Mouse (Mus musculus) limb, embryonic 13.5 days (tissue): ENCODE data around the gene Spata17. TPM values are rescaled to one million over a fixed set of nuclear protein-coding genes. Genes with fewer than 3 reads are reported as not detected.
A peak's percentile ranks its signal among the peaks of the same experiment; 100 is the strongest.

Experiments used
- ATAC-seq: fragments of 200-750 bp; cut with Nextera tagmentation; 2 replicates; pipeline ENCODE4 v1.8.0; 2017; ENCODE audit warnings: low read depth, moderate number of reproducible peaks, moderate TSS enrichment; ENCODE audit not compliant: low FRiP score
- H3K27ac ChIP-seq: fragments of 300-500 bp; sonication (generic); 2 replicates; pipeline ENCODE4 v1.5.1; 2015; ENCODE audit warnings: inconsistent platforms, mild to moderate bottlenecking, moderate library complexity
- H3K27me3 ChIP-seq: fragments of 300-500 bp; sonication (generic); 2 replicates; pipeline ENCODE4 v1.6.1; 2015; ENCODE audit warnings: mild to moderate bottlenecking, inconsistent platforms
- H3K36me3 ChIP-seq: fragments of 300-500 bp; sonication (generic); 2 replicates; pipeline ENCODE4 v1.6.1; 2015; ENCODE audit warnings: inconsistent platforms, mild to moderate bottlenecking, moderate library complexity
- H3K4me1 ChIP-seq: fragments of 300-500 bp; sonication (generic); 2 replicates; pipeline ENCODE4 v1.6.1; 2015; ENCODE audit warnings: inconsistent platforms
- H3K4me2 ChIP-seq: fragments of 300-500 bp; sonication (generic); replicated peaks from 2 replicates; pipeline ENCODE4 v1.6.1; 2015; ENCODE audit warnings: inconsistent platforms, mild to moderate bottlenecking, moderate library complexity
- H3K4me3 ChIP-seq: fragments of 300-500 bp; sonication (generic); 2 replicates; pipeline ENCODE4 v1.5.1; 2015; ENCODE audit warnings: moderate library complexity, mild to moderate bottlenecking, inconsistent platforms
- H3K9ac ChIP-seq: fragments of 300-500 bp; sonication (generic); 2 replicates; pipeline ENCODE4 v1.6.1; 2015; ENCODE audit warnings: mild to moderate bottlenecking, inconsistent platforms
- H3K9me3 ChIP-seq: fragments of 300-500 bp; sonication (generic); 2 replicates; pipeline ENCODE4 v1.6.1; 2016; ENCODE audit warnings: inconsistent platforms
- WGBS: fragments of 180-500 bp; shearing (Covaris S2); methylation state at CpG from one replicate; pipeline ENCODE4 v1.1.7; 2015; 5-methylcytosine and 5-hydroxymethylcytosine counted together
- polyA plus RNA-seq: library from polyadenylated mRNA; unstranded; fragments of >200 nt; fragmentation: Nextera tagmentation; extraction: Ambion mirVana; gene quantifications from 2 replicates; pipeline ENCODE4 v1.2.1, GENCODE M21; 2015

Spata17 gene
- polyA plus RNA-seq, 1 experiment from 2014 or later = 0.52 TPM

- H3K4me1 ChIP-seq = 0 out of 2 replicates have a peak, but pooled peaks cover 6% of the 10 kb centered on the region
- H3K4me2 ChIP-seq = no peak overlapping the region
- H3K4me3 ChIP-seq = no peak overlapping the region
- H3K36me3 ChIP-seq = peaks cover 41% of the 10 kb centered on the region
- no peak overlapping the region for H3K9ac ChIP-seq
- 90% methylated on average over 5 of the region's 5 CpGs for WGBS
- H3K9me3 ChIP-seq = no peaks in the 10 kb centered on the region
- H3K27me3 ChIP-seq = no peaks in the 10 kb centered on the region
- no peak overlapping the region for H3K27ac ChIP-seq
- no peak for ATAC-seq
Observed at GRCm38 (mm10) chr1:187230255-187230654, 15.0 kb upstream of the Spata17 start.

- Histone ChIP-seq H3K27me3 (no peaks in the 10 kb centered on the region), H3K36me3 (peaks cover 32% of the 10 kb centered on the region), H3K27ac (no peak overlapping the region), H3K4me3 (no peak overlapping the region), H3K4me2 (no peak overlapping the region), H3K4me1 (0 out of 2 replicates have a peak, but pooled peaks cover 6% of the 10 kb centered on the region), H3K9me3 (no peaks in the 10 kb centered on the region), H3K9ac (no peak overlapping the region)
- WGBS = 53% methylated on average over 13 of the region's 13 CpGs
- no peak for ATAC-seq
Observed at GRCm38 (mm10) chr1:187228414-187229146, 13.3 kb upstream of the Spata17 start.

- 0 out of 2 replicates have a peak, but pooled peaks cover 6% of the 10 kb centered on the region for H3K4me1 ChIP-seq
- H3K4me2 ChIP-seq = no peak overlapping the region
- no peak overlapping the region for H3K9ac ChIP-seq
- H3K27me3 ChIP-seq = no peaks in the 10 kb centered on the region
- H3K9me3 ChIP-seq = no peaks in the 10 kb centered on the region
- 77% methylated on average over 11 of the region's 11 CpGs for WGBS
- no peak overlapping the region for H3K4me3 ChIP-seq
- no peak overlapping the region for H3K27ac ChIP-seq
- H3K36me3 ChIP-seq = peaks cover 23% of the 10 kb centered on the region
- ATAC-seq = no peak
Observed at GRCm38 (mm10) chr1:187226328-187227025, 11.2 kb upstream of the Spata17 start.

DNA sequence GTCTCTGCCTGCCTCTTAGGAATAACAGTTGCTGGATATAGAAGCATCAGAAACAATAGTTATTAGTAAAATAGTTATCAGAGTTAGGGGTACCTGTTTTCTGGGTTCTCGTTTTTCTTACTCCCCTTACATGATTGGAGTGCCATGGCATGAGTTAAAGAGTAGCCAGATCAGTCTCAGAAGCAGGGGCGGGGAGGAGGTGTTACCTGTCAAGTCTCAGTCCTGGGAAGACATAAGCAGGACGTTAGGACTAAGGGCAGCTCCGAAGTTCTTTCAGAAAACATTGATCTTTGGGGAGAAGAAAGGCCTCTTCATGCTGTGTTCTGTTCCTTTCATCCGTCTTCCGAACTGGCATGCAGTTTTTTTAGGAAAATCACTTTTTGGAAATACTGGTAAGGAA lies 5.5 kb upstream of the Spata17 start:
- no peak overlapping the region for H3K4me2 ChIP-seq
- H3K27ac ChIP-seq = no peak overlapping the region
- peaks cover 10% of the 10 kb centered on the region for H3K4me1 ChIP-seq
- no peaks in the 10 kb centered on the region for H3K27me3 ChIP-seq
- H3K9ac ChIP-seq = no peak overlapping the region
- H3K4me3 ChIP-seq = no peak overlapping the region
- H3K36me3 ChIP-seq = peaks cover 4% of the 10 kb centered on the region
- no peaks in the 10 kb centered on the region for H3K9me3 ChIP-seq
- no peak for ATAC-seq
- WGBS = 83% methylated on average over 6 of the region's 6 CpGs

- H3K27me3 ChIP-seq = no peaks in the 10 kb centered on the region
- H3K36me3 ChIP-seq = no peaks in the 10 kb centered on the region; the same call in 1 of the 2 replicates
- peaks cover 10% of the 10 kb centered on the region for H3K4me1 ChIP-seq
- H3K4me3 ChIP-seq = no peak overlapping the region
- H3K9me3 ChIP-seq = no peaks in the 10 kb centered on the region
- WGBS = 94% methylated on average over 9 of the region's 9 CpGs
- H3K4me2 ChIP-seq = 0 out of 2 replicates have a peak overlapping the region, but pooled peaks have one; percentile 9
- no peak overlapping the region for H3K9ac ChIP-seq
- ATAC-seq = no peak
- no peak overlapping the region for H3K27ac ChIP-seq
Observed at GRCm38 (mm10) chr1:187216620-187217410, 1.6 kb upstream of the Spata17 start.

GRCm38 (mm10) chr1:187210736-187211135 lies 4.5 kb downstream of the Spata17 start:
- 71% methylated on average over 4 of the region's 4 CpGs for WGBS
- H3K9me3 ChIP-seq = no peaks in the 10 kb centered on the region
- H3K4me1 ChIP-seq = no peaks in the 10 kb centered on the region
- no peaks in the 10 kb centered on the region for H3K36me3 ChIP-seq
- ATAC-seq = no peak
- no peaks in the 10 kb centered on the region for H3K27me3 ChIP-seq
- H3K4me2 ChIP-seq = no peak overlapping the region
- no peak overlapping the region for H3K27ac ChIP-seq
- H3K9ac ChIP-seq = no peak overlapping the region
- H3K4me3 ChIP-seq = no peak overlapping the region

GRCm38 (mm10) chr1:187209496-187209895 lies 5.8 kb downstream of the Spata17 start:
- Histone ChIP-seq H3K4me2 (no peak overlapping the region), H3K9me3 (no peaks in the 10 kb centered on the region), H3K4me1 (no peaks in the 10 kb centered on the region), H3K27me3 (no peaks in the 10 kb centered on the region), H3K4me3 (no peak overlapping the region), H3K36me3 (no peaks in the 10 kb centered on the region), H3K27ac (no peak overlapping the region), H3K9ac (no peak overlapping the region)
- 46% methylated on average over 4 of the region's 4 CpGs for WGBS
- no peak for ATAC-seq

DNA sequence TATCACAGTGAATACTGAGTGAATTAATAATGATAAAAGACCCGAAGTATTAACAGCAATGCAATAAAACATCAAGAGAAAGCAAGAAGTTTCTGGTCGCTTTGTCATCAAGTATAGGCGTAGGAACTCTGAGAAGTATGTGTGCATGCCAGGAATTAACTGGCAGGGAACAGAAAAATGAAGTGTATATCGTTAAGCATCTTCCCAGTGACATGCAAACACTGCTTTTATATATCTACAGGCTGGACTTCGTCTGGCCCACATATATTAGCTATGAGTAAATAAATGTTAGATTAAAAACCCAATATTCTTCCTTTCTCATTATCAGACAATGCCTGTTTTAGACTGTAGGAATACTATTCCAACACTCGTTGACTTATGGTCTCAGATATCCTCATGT lies 9.8 kb downstream of the Spata17 start:
- Histone ChIP-seq H3K9ac (no peak overlapping the region), H3K27ac (no peak overlapping the region), H3K4me1 (no peaks in the 10 kb centered on the region), H3K4me2 (no peak overlapping the region), H3K4me3 (no peak overlapping the region), H3K9me3 (no peaks in the 10 kb centered on the region), H3K36me3 (no peaks in the 10 kb centered on the region), H3K27me3 (no peaks in the 10 kb centered on the region)
- WGBS = 62% methylated on average over 6 of the region's 6 CpGs
- no peak for ATAC-seq

- Histone ChIP-seq H3K4me3 (no peak overlapping the region), H3K27me3 (no peaks in the 10 kb centered on the region), H3K27ac (no peak overlapping the region), H3K36me3 (no peaks in the 10 kb centered on the region), H3K4me2 (no peak overlapping the region), H3K9me3 (no peaks in the 10 kb centered on the region), H3K9ac (no peak overlapping the region), H3K4me1 (no peaks in the 10 kb centered on the region)
- no peak for ATAC-seq
- 59% methylated on average over 1 of the region's 1 CpGs for WGBS
Observed at GRCm38 (mm10) chr1:187178546-187178945, 36.7 kb downstream of the Spata17 start.

DNA sequence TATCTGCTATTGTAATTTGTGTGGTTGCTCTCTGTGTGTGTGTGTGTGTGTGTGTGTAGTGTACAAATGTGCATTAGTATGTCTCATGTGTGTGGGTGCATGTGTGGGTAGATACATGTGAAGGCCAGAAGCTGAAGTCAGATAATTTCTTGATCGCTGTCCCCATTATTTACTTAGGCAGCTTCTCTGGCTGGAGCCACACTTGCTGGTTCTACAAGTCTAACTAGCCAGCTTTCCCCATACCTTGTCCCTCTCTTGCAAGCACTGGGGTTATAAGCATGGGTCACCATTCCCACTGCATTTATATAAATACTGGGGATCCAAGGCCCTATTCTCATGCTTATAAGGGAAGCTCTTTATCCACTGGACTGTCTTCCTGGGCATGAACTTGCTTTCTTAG lies 39.3 kb downstream of the Spata17 start:
- no peak overlapping the region for H3K4me3 ChIP-seq
- no peak overlapping the region for H3K4me2 ChIP-seq
- no peak overlapping the region for H3K27ac ChIP-seq
- no peaks in the 10 kb centered on the region for H3K36me3 ChIP-seq
- ATAC-seq = no peak
- H3K4me1 ChIP-seq = no peaks in the 10 kb centered on the region
- no peaks in the 10 kb centered on the region for H3K27me3 ChIP-seq
- 87% methylated on average over 1 of the region's 1 CpGs for WGBS
- no peak overlapping the region for H3K9ac ChIP-seq
- H3K9me3 ChIP-seq = no peaks in the 10 kb centered on the region

- Histone ChIP-seq H3K4me1 (no peaks in the 10 kb centered on the region), H3K27ac (no peak overlapping the region), H3K4me3 (no peak overlapping the region), H3K9ac (no peak overlapping the region), H3K27me3 (no peaks in the 10 kb centered on the region), H3K36me3 (no peaks in the 10 kb centered on the region), H3K9me3 (no peaks in the 10 kb centered on the region), H3K4me2 (no peak overlapping the region)
- ATAC-seq = no peak
- 84% methylated on average over 3 of the region's 3 CpGs for WGBS
Observed at GRCm38 (mm10) chr1:187170361-187170760, 44.9 kb downstream of the Spata17 start.

GRCm38 (mm10) chr1:187169646-187170045 lies 45.6 kb downstream of the Spata17 start:
- H3K36me3 ChIP-seq = no peaks in the 10 kb centered on the region
- H3K9me3 ChIP-seq = no peaks in the 10 kb centered on the region
- no peak overlapping the region for H3K4me3 ChIP-seq
- WGBS = 78% methylated on average over 7 of the region's 7 CpGs
- no peaks in the 10 kb centered on the region for H3K27me3 ChIP-seq
- H3K27ac ChIP-seq = no peak overlapping the region
- H3K9ac ChIP-seq = no peak overlapping the region
- no peaks in the 10 kb centered on the region for H3K4me1 ChIP-seq
- no peak for ATAC-seq
- H3K4me2 ChIP-seq = no peak overlapping the region
